8 mouse cellular contexts compared by ENCODE assay signal in genomic region chr14:25015288-25016238, GRCm38 (mm10).
A peak's percentile ranks its signal among the peaks of the same experiment; 100 is the strongest.
DNase-seq lines count a peak whose midpoint lies in the region; ATAC-seq and TF ChIP-seq lines count a peak whose summit lies in the region.

No protein-coding gene starts in this region.

- no peaks in the 10 kb centered on the region for H3K9me3 ChIP-seq in heart, embryonic 11.5 days (replicated peaks; ENCODE audit: control insufficient read depth, low read length)
- no peaks in the 10 kb centered on the region for H3K9me3 ChIP-seq in hindbrain, embryonic 12.5 days (replicated peaks)
- no peaks in the 10 kb centered on the region for H3K9me3 ChIP-seq in limb, embryonic 13.5 days

- 0 out of 2 replicates have a peak, but pooled peaks cover 2% of the 10 kb centered on the region for H3K27me3 ChIP-seq in heart, embryonic 11.5 days (ENCODE audit: control insufficient read depth, insufficient read depth, low read length)
- no peaks in the 10 kb centered on the region for H3K27me3 ChIP-seq in hindbrain, embryonic 12.5 days
- no peaks in the 10 kb centered on the region for H3K27me3 ChIP-seq in limb, embryonic 13.5 days

- no peak overlapping the region; the same call in 1 of the 2 replicates for H3K4me3 ChIP-seq in heart, embryonic 11.5 days (ENCODE audit: low read depth, low read length)
- no peak overlapping the region for H3K4me3 ChIP-seq in hindbrain, embryonic 12.5 days
- H3K4me3 ChIP-seq in limb, embryonic 13.5 days: no peak overlapping the region

- peak overlapping the region; percentile 51 for H3K4me2 ChIP-seq in heart, embryonic 11.5 days
- H3K4me2 ChIP-seq in hindbrain, embryonic 12.5 days (replicated peaks): peak overlapping the region; percentile 37
- peak overlapping the region; percentile 39 for H3K4me2 ChIP-seq in limb, embryonic 13.5 days (replicated peaks)

- H3K9ac ChIP-seq in heart, embryonic 11.5 days (ENCODE audit: low read depth, low read length): no peak overlapping the region; the same call in 1 of the 2 replicates
- 0 out of 2 replicates have a peak overlapping the region, but pooled peaks have one; percentile 27 for H3K9ac ChIP-seq in hindbrain, embryonic 12.5 days
- peak overlapping the region; percentile 43; the same call in 1 of the 2 replicates for H3K9ac ChIP-seq in limb, embryonic 13.5 days

- H3K4me1 ChIP-seq in heart, embryonic 11.5 days (ENCODE audit: control insufficient read depth, insufficient read depth, low read length): peaks cover 13% of the 10 kb centered on the region
- H3K4me1 ChIP-seq in hindbrain, embryonic 12.5 days: peaks cover 24% of the 10 kb centered on the region
- H3K4me1 ChIP-seq in limb, embryonic 13.5 days: peaks cover 73% of the 10 kb centered on the region

- H3K27ac ChIP-seq in heart, embryonic 11.5 days (ENCODE audit: low read depth, low read length): peak overlapping the region; percentile 29; the same call in 1 of the 2 replicates
- peak overlapping the region; percentile 94 for H3K27ac ChIP-seq in hindbrain, embryonic 12.5 days
- peak overlapping the region; percentile 90 for H3K27ac ChIP-seq in limb, embryonic 13.5 days

- no peak for TF ChIP-seq POLR2A in brain, embryonic 14.5 days (IDR thresholded peaks at IDR 0.05; ENCODE audit: borderline replicate concordance, extremely low read depth, insufficient read depth, insufficient read length, poor library complexity, severe bottlenecking)

- under 1% methylated on average over 8 of the region's 8 CpGs for WGBS in heart, embryonic 11.5 days (ENCODE audit: insufficient replicate concordance)
- WGBS in hindbrain, embryonic 12.5 days: under 1% methylated on average over 8 of the region's 8 CpGs
- WGBS in limb, embryonic 13.5 days: 2% methylated on average over 8 of the region's 8 CpGs

- no peak for DNase-seq in heart, adult 18-20 months
- peak; percentile 67 for DNase-seq in 3T3-L1 (ENCODE audit: low read depth, low spot score)
- peak; percentile 94 for DNase-seq in brain, embryonic 14.5 days (ENCODE audit: low read depth)
- DNase-seq in yolk sac, embryonic 10.5 days (ENCODE audit: low spot score): peak; percentile 66
- DNase-seq in thymus, adult 18-20 months: no peak

- ATAC-seq in heart, embryonic 11.5 days (replicated peaks; ENCODE audit: insufficient number of reproducible peaks, low FRiP score, low TSS enrichment): no peak
- peak; percentile 79 for ATAC-seq in hindbrain, embryonic 12.5 days (ENCODE audit: low FRiP score)
- peak; percentile 38; the same call in 1 of the 2 replicates for ATAC-seq in limb, embryonic 13.5 days (ENCODE audit: low FRiP score, low read depth)

- no peaks in the 10 kb centered on the region for H3K36me3 ChIP-seq in heart, embryonic 11.5 days (ENCODE audit: control insufficient read depth, insufficient read depth, low read length)
- no peaks in the 10 kb centered on the region for H3K36me3 ChIP-seq in hindbrain, embryonic 12.5 days
- no peaks in the 10 kb centered on the region for H3K36me3 ChIP-seq in limb, embryonic 13.5 days

- peak; percentile 6; the same call in 1 of the 2 replicates for TF ChIP-seq CTCF in brain, embryonic 14.5 days (IDR thresholded peaks at IDR 0.05; ENCODE audit: borderline replicate concordance, extremely low read depth, insufficient read depth, insufficient read length)

Comparison
In these comparisons a context has a peak if more than half of its experiments do, and no peak if none do; other contexts are left out.
1. H3K27ac ChIP-seq: peak in every context shown above with its lines; median percentile 94 in hindbrain, embryonic 12.5 days; 90 in limb, embryonic 13.5 days; 29 in heart, embryonic 11.5 days.
2. DNase-seq: peak in 3T3-L1 (single experiment), brain, embryonic 14.5 days (single experiment) and yolk sac, embryonic 10.5 days (single experiment); none in heart, adult 18-20 months (0 of 2) and thymus, adult 18-20 months (0 of 2).
3. Peak in every context shown above with its lines, with median percentiles within 50 percentile points of each other: H3K4me2 ChIP-seq.